8 mouse cellular contexts compared by ENCODE assay signal in the genomic region with DNA sequence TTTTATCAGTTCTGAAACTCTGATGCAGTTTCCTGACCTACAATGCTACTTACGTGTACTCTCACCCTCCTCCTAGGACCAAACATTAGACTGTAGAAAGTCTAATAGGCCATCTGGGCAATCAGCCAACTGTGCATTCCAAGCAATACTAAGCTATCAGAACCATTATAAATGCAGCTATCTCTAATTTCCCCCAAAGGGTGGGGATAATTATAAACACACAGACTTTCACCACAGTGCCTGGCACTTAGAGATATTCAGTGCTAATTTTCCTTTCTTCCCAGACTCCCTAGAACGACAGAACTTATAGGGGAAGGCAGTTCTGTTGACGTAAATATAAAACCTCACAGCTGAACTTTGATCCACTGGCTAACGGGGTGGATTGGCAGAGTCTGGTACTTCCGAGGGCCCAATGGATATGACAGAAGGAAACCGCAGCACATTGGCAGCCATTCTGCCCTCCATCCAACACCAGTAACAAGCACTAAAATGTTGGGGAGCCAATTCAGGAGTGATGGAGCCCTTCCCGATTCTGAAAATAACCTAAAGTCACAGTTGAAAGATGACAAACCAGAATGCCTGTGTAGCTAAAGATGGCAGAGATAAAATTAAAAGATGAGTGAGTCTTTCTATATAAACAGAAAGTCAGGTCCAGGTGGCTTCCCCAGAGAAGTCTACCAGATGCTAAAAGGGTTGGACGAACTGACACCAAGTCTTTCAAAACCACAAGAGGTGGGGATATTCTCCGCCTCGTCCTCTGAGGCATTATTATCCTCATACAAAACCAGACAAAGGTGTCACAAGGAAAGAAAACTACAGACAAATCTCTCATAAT. TPM values are rescaled to one million over a fixed set of nuclear protein-coding genes. Genes with fewer than 3 reads are reported as not detected.
DNase-seq lines count a peak whose midpoint lies in the region; ATAC-seq and TF ChIP-seq lines count a peak whose summit lies in the region.

No protein-coding gene starts in this region.

- peaks cover 51% of the 10 kb centered on the region for H3K79me2 ChIP-seq in liver, adult 2 months (ENCODE audit: control insufficient read depth, insufficient read depth, low read length)

- WGBS in liver, adult 2 months = 23% methylated on average over 10 of the region's 10 CpGs
- WGBS in heart, embryonic 12.5 days = 34% methylated on average over 10 of the region's 10 CpGs
- WGBS in small intestine, adult 2 months = 20% methylated on average over 10 of the region's 10 CpGs

- ATAC-seq in heart, embryonic 12.5 days (ENCODE audit: insufficient number of reproducible peaks, low FRiP score) = peak; percentile 77
- ATAC-seq in cerebellum, adult (ENCODE audit: insufficient number of reproducible peaks, low FRiP score, low TSS enrichment) = no peak

- peaks cover 28% of the 10 kb centered on the region for H3K4me1 ChIP-seq in liver, adult 2 months (ENCODE audit: control insufficient read depth, insufficient read depth, low read length)
- peaks cover 74% of the 10 kb centered on the region for H3K4me1 ChIP-seq in heart, embryonic 12.5 days (replicated peaks)
- peaks cover 24% of the 10 kb centered on the region; the same call in 1 of the 2 replicates for H3K4me1 ChIP-seq in small intestine, adult 2 months (ENCODE audit: control insufficient read depth, insufficient read depth, insufficient read length, low read length)

- TF ChIP-seq CTCF in liver, adult 2 months (IDR thresholded peaks at IDR 0.05; ENCODE audit: low read depth, low read length) = no peak
- TF ChIP-seq CTCF in small intestine, adult 2 months (IDR thresholded peaks at IDR 0.05; ENCODE audit: extremely low read depth, insufficient read length, insufficient replicate concordance, low read depth, low read length) = no peak

- peak overlapping the region; percentile 65 for H3K27ac ChIP-seq in liver, adult 2 months (replicated peaks; ENCODE audit: insufficient read depth, low read depth, low read length)
- peak overlapping the region; percentile 95 for H3K27ac ChIP-seq in heart, embryonic 12.5 days (ENCODE audit: poor library complexity, severe bottlenecking)
- H3K27ac ChIP-seq in small intestine, adult 2 months (ENCODE audit: insufficient read depth, low read depth, low read length) = peak overlapping the region; percentile 56

- no peak overlapping the region for H3K4me3 ChIP-seq in liver, adult 2 months (ENCODE audit: insufficient read depth, low read depth, low read length)
- peak overlapping the region; percentile 12; the same call in 1 of the 2 replicates for H3K4me3 ChIP-seq in heart, embryonic 12.5 days
- H3K4me3 ChIP-seq in small intestine, adult 2 months (ENCODE audit: low read depth, low read length) = no peak overlapping the region

- H3K4me2 ChIP-seq in heart, embryonic 12.5 days = peak overlapping the region; percentile 61

- no peak for TF ChIP-seq POLR2A in liver, adult 2 months (IDR thresholded peaks at IDR 0.05; ENCODE audit: extremely low read depth, insufficient read depth, low read length)
- no peak for TF ChIP-seq POLR2A in small intestine, adult 2 months (IDR thresholded peaks at IDR 0.05; ENCODE audit: low read depth, low read length)

- H3K9me3 ChIP-seq in heart, embryonic 12.5 days (replicated peaks) = no peaks in the 10 kb centered on the region

- peak; percentile 85 for DNase-seq in liver, adult 2 months (ENCODE audit: extremely low read depth, low read depth, low spot score)
- no peak for DNase-seq in liver
- DNase-seq in adrenal gland, postnatal 10 days = peak; percentile 77
- peak; percentile 78 to 85 for DNase-seq in kidney, postnatal 36 days
- no peak for DNase-seq in B cell, adult 2 months

- no peaks in the 10 kb centered on the region for H3K27me3 ChIP-seq in liver, adult 2 months (ENCODE audit: control insufficient read depth, insufficient read depth, low read length)
- H3K27me3 ChIP-seq in heart, embryonic 12.5 days (replicated peaks) = no peaks in the 10 kb centered on the region
- H3K27me3 ChIP-seq in small intestine, adult 2 months (ENCODE audit: control insufficient read depth, insufficient read depth, low read length) = no peaks in the 10 kb centered on the region

- 0 out of 2 replicates have a peak overlapping the region, but pooled peaks have one; percentile 6 for H3K9ac ChIP-seq in liver, adult 2 months (ENCODE audit: low read depth, low read length)
- 0 out of 2 replicates have a peak overlapping the region, but pooled peaks have one; percentile 52 for H3K9ac ChIP-seq in heart, embryonic 12.5 days

- no peaks in the 10 kb centered on the region for H3K36me3 ChIP-seq in liver, adult 2 months (ENCODE audit: control insufficient read depth, insufficient read depth, low read length)
- H3K36me3 ChIP-seq in heart, embryonic 12.5 days = peaks cover 2% of the 10 kb centered on the region; the same call in 1 of the 2 replicates
- H3K36me3 ChIP-seq in small intestine, adult 2 months (ENCODE audit: control insufficient read depth, insufficient read depth, low read length) = peaks cover 3% of the 10 kb centered on the region; the same call in 1 of the 2 replicates

RNA-seq across cellular contexts. Expression of gene B4galt1, which starts 16.1 kb away (rescaled TPM):
- 11.0 and 13.8 TPM in 2 replicates for total RNA-seq in liver, adult 2 months (2014; rRNA removed)
- polyA plus RNA-seq in liver, adult 2 months (2012; rRNA removed) = 20.7 and 28.1 TPM in 2 replicates
- total RNA-seq in adrenal gland, postnatal 10 days (2021) = 10 to 100 TPM; 73.7 to 83.0 TPM
- polyA plus RNA-seq in heart, embryonic 12.5 days (2016; fragmentation: Nextera tagmentation; extraction: Ambion mirVana) = 56.5 and 58.0 TPM in 2 replicates
- polyA plus RNA-seq in small intestine, adult 2 months (2012; rRNA removed) = 71.3 and 79.4 TPM in 2 replicates

Comparison
In these comparisons a context has a peak if more than half of its experiments do, and no peak if none do; other contexts are left out.
1. DNase-seq: peak in liver, adult 2 months (single experiment), adrenal gland, postnatal 10 days (single experiment) and kidney, postnatal 36 days (2 of 2); none in liver (single experiment) and B cell, adult 2 months (0 of 2).
2. Peak in every context shown above with its lines, with median percentiles within 50 percentile points of each other: H3K27ac ChIP-seq.